Mouse (Mus musculus) hindbrain, embryonic 14.5 days (tissue): Measurements from ENCODE around the gene G3bp2. TPM values are rescaled to one million over a fixed set of nuclear protein-coding genes. Genes with fewer than 3 reads are reported as not detected.
A peak's percentile ranks its signal among the peaks of the same experiment; 100 is the strongest.

Experiments used
- ATAC-seq: fragments of 200-750 bp; cut with Nextera tagmentation; 2 replicates; pipeline ENCODE4 v1.8.0; 2017; ENCODE audit warnings: moderate number of reproducible peaks, mild to moderate bottlenecking, moderate TSS enrichment, moderate library complexity; ENCODE audit not compliant: low FRiP score
- DNase-seq: peaks from one replicate; pipeline ENCODE4 v3.0.0-alpha.2; 2015; ENCODE audit warnings: low spot score
- H3K27ac ChIP-seq: fragments of 300-500 bp; sonication (generic); 2 replicates; pipeline ENCODE4 v1.5.1; 2014; ENCODE audit warnings: mild to moderate bottlenecking, moderate library complexity
- H3K27me3 ChIP-seq: fragments of 300-500 bp; sonication (generic); 2 replicates; pipeline ENCODE4 v1.6.1; 2014; ENCODE audit warnings: mild to moderate bottlenecking, low read length, mixed read lengths; ENCODE audit not compliant: control insufficient read depth, insufficient read depth
- H3K36me3 ChIP-seq: fragments of 300-500 bp; sonication (generic); replicated peaks from 2 replicates; pipeline ENCODE4 v1.6.1; 2014; ENCODE audit not compliant: control insufficient read depth, insufficient read depth
- H3K4me1 ChIP-seq: fragments of 300-500 bp; sonication (generic); replicated peaks from 2 replicates; pipeline ENCODE4 v1.6.1; 2014; ENCODE audit warnings: antibody characterized with exemption, low read length, mixed read lengths; ENCODE audit not compliant: control insufficient read depth, insufficient read depth
- H3K4me2 ChIP-seq: fragments of 300-500 bp; sonication (generic); replicated peaks from 2 replicates; pipeline ENCODE4 v1.6.1; 2014; ENCODE audit warnings: mild to moderate bottlenecking, moderate library complexity
- H3K4me3 ChIP-seq: fragments of 300-500 bp; sonication (generic); replicated peaks from 2 replicates; pipeline ENCODE4 v1.5.1; 2014; ENCODE audit warnings: mild to moderate bottlenecking, low read length
- H3K9ac ChIP-seq: fragments of 300-500 bp; sonication (generic); 2 replicates; pipeline ENCODE4 v1.6.1; 2014
- H3K9me3 ChIP-seq: fragments of 300-500 bp; sonication (generic); 2 replicates; pipeline ENCODE4 v1.6.1; 2016; ENCODE audit warnings: low read length; ENCODE audit not compliant: control insufficient read depth
- WGBS: fragments of 180-500 bp; shearing (Covaris S2); extraction: QIAGEN DNeasy Blood & Tissue Kit; methylation state at CpG from one replicate; pipeline ENCODE4 v1.1.7; 2014; 5-methylcytosine and 5-hydroxymethylcytosine counted together
- polyA plus RNA-seq: library from polyadenylated mRNA; unstranded; fragments of >200 nt; fragmentation: Nextera tagmentation; extraction: Ambion mirVana; gene quantifications from 2 replicates; pipeline ENCODE4 v1.2.1, GENCODE M21; 2014

The G3bp2 gene
- polyA plus RNA-seq, 1 experiment from 2014 or later = 377 TPM

GRCm38 (mm10) chr5:92121636-92122035 is 38.1 kb upstream of the G3bp2 start:
- no peak for DNase-seq
- H3K4me2 ChIP-seq = no peak overlapping the region
- H3K4me1 ChIP-seq = no peaks in the 10 kb centered on the region
- H3K27me3 ChIP-seq = no peaks in the 10 kb centered on the region
- no peak for ATAC-seq
- H3K9ac ChIP-seq = no peak overlapping the region
- H3K4me3 ChIP-seq = no peak overlapping the region
- H3K27ac ChIP-seq = no peak overlapping the region
- WGBS = 83% methylated on average over 4 of the region's 4 CpGs
- peaks cover 4% of the 10 kb centered on the region; the same call in 1 of the 2 replicates for H3K9me3 ChIP-seq
- peaks cover 4% of the 10 kb centered on the region; the same call in 1 of the 2 replicates for H3K36me3 ChIP-seq

DNA sequence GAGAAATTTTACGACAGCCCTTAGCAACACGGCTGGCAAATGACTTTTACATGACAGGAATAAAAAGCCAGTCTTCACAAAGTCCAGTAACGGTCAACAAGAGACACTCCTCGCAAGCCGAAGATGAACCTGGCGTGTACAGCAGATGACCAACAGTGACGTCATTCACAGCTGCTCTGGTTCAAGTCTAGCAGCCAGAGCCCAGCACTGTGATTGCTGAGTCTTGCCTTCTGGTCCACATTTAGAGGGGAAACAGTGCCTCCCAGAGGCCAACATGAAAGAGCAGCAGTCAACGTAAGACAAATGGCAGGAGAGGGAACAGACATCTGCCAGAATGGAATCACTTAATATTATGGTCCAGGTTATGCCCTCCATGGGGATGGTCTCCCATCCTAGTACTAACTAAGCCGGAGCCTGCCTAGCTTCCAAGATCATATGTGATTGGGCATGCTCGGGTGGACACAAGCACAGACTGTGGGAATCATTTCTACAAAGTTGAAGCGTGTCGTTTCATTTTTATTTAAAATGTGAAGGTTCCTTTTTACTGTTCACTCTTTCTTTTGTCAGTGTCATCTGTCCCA is 34.4 kb upstream of the G3bp2 start:
- Histone ChIP-seq H3K4me2 (no peak overlapping the region), H3K27ac (no peak overlapping the region), H3K4me1 (no peaks in the 10 kb centered on the region), H3K36me3 (no peaks in the 10 kb centered on the region), H3K9ac (no peak overlapping the region), H3K9me3 (0 out of 2 replicates have a peak, but pooled peaks cover under 1% of the 10 kb centered on the region), H3K4me3 (no peak overlapping the region), H3K27me3 (no peaks in the 10 kb centered on the region)
- whole genome bisulfite sequencing = 56% methylated on average over 12 of the region's 12 CpGs
- peak; percentile 68 for DNase-seq
- peak; percentile 40; the same call in 1 of the 2 replicates for ATAC-seq

- DNase-seq = no peak
- Histone ChIP-seq H3K9me3 (no peaks in the 10 kb centered on the region), H3K36me3 (no peaks in the 10 kb centered on the region), H3K4me2 (no peak overlapping the region), H3K4me3 (no peak overlapping the region), H3K9ac (no peak overlapping the region), H3K27me3 (no peaks in the 10 kb centered on the region), H3K4me1 (no peaks in the 10 kb centered on the region), H3K27ac (no peak overlapping the region)
- WGBS = 96% methylated on average over 2 of the region's 2 CpGs
- no peak for ATAC-seq
Observed at GRCm38 (mm10) chr5:92114939-92115338, 31.4 kb upstream of the G3bp2 start.

DNA sequence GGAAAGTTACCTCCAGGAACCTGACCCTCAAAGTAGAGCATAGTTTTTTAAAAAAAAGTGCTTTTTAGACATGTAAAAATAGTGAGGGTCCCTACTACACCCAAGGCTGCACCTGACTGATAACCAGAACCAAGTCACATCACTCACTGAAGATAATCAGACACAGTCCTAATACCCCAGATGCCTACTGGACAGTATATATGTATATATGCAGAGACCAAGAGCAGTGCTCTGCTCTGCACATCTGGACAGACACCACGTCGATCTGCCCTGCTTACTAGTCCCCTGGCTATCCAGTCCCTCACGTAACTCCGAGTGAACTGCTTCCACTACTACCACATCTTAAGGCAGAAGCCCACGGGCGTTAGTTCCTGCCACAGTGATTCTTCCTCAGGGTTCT is 30.7 kb upstream of the G3bp2 start:
- H3K27me3 ChIP-seq = no peaks in the 10 kb centered on the region
- H3K4me1 ChIP-seq = no peaks in the 10 kb centered on the region
- ATAC-seq (no peak), DNase-seq (no peak)
- H3K9me3 ChIP-seq = no peaks in the 10 kb centered on the region
- no peaks in the 10 kb centered on the region for H3K36me3 ChIP-seq
- WGBS = 93% methylated on average over 6 of the region's 6 CpGs
- no peak overlapping the region for H3K4me2 ChIP-seq
- H3K9ac ChIP-seq = no peak overlapping the region
- no peak overlapping the region for H3K27ac ChIP-seq
- H3K4me3 ChIP-seq = no peak overlapping the region

DNA sequence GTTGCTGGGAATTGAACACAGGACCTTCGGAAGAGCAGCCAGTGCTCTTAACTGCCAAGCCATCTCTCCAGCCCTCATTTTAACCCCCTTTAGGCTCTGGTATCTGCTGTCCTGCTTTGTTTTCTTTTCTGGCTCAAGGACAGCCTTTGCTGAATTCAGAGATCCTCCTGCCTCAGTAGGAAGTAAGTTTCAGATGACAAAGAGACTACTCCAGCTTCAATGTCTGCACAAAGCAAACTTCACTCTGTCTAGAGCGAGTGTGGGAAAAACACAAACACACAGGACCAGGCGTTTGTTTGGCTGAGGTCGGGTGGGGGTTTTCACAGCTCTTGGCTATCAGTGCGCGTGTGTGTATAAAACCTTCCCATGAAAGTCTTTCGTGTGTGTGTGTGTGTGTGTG is 30.0 kb upstream of the G3bp2 start:
- Histone ChIP-seq H3K4me3 (no peak overlapping the region), H3K4me2 (no peak overlapping the region), H3K27ac (no peak overlapping the region), H3K9ac (no peak overlapping the region), H3K4me1 (no peaks in the 10 kb centered on the region), H3K36me3 (no peaks in the 10 kb centered on the region), H3K9me3 (no peaks in the 10 kb centered on the region), H3K27me3 (no peaks in the 10 kb centered on the region)
- ATAC-seq (no peak), DNase-seq (no peak)
- 88% methylated on average over 7 of the region's 7 CpGs for WGBS

GRCm38 (mm10) chr5:92112585-92112984 is 29.1 kb upstream of the G3bp2 start:
- Histone ChIP-seq H3K27ac (no peak overlapping the region), H3K9ac (0 out of 2 replicates have a peak overlapping the region, but pooled peaks have one; percentile 7)
- no peak for ATAC-seq

GRCm38 (mm10) chr5:92112175-92112574 is 28.7 kb upstream of the G3bp2 start:
- peak overlapping the region; percentile 29 for H3K4me2 ChIP-seq
- H3K36me3 ChIP-seq = no peaks in the 10 kb centered on the region
- H3K27ac ChIP-seq = no peak overlapping the region
- no peak for DNase-seq
- H3K27me3 ChIP-seq = no peaks in the 10 kb centered on the region
- H3K4me1 ChIP-seq = no peaks in the 10 kb centered on the region
- no peak overlapping the region for H3K4me3 ChIP-seq
- ATAC-seq = no peak
- H3K9ac ChIP-seq = no peak overlapping the region
- no peaks in the 10 kb centered on the region for H3K9me3 ChIP-seq
- WGBS = 6% methylated on average over 6 of the region's 6 CpGs

More at GRCm38 (mm10) chr5:92112585-92112984, 29.1 kb upstream of the G3bp2 start:
- WGBS = 2% methylated on average over 10 of the region's 10 CpGs
- H3K4me1 ChIP-seq = no peaks in the 10 kb centered on the region
- no peak overlapping the region for H3K4me3 ChIP-seq
- peak overlapping the region; percentile 29 for H3K4me2 ChIP-seq
- H3K9me3 ChIP-seq = no peaks in the 10 kb centered on the region
- no peaks in the 10 kb centered on the region for H3K27me3 ChIP-seq
- DNase-seq = no peak
- no peaks in the 10 kb centered on the region for H3K36me3 ChIP-seq

DNA sequence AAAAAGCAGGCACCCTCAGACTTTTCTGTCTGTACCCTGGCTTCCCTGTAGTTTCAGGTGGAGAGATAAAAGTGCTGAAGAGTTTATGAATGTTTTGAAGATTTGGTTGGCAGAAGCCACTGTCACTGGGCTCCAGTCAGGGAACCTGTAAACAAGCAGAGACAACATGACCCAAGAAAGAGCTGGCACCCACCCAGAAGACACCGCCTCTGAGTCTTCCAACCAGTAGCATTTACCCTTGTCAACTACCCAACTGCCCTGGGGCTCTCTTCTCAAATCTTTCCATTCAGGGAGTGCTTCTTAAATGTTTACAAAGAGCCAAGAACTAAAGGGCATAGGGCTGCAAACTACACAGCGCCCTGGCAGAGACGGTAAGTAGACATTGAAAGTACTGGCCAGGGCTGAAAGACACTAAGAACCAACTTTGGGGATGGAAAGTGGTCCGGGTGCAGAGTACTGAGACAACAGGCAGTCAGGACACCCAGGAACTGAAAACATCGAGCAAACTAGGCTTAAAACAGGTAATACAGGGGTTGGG is 27.4 kb upstream of the G3bp2 start:
- H3K27me3 ChIP-seq = no peaks in the 10 kb centered on the region
- H3K36me3 ChIP-seq = no peaks in the 10 kb centered on the region
- H3K9ac ChIP-seq = no peak overlapping the region
- H3K27ac ChIP-seq = no peak overlapping the region
- 90% methylated on average over 5 of the region's 5 CpGs for WGBS
- H3K4me2 ChIP-seq = no peak overlapping the region
- ATAC-seq (no peak), DNase-seq (no peak)
- H3K4me3 ChIP-seq = no peak overlapping the region
- no peaks in the 10 kb centered on the region for H3K9me3 ChIP-seq
- H3K4me1 ChIP-seq = no peaks in the 10 kb centered on the region

DNA sequence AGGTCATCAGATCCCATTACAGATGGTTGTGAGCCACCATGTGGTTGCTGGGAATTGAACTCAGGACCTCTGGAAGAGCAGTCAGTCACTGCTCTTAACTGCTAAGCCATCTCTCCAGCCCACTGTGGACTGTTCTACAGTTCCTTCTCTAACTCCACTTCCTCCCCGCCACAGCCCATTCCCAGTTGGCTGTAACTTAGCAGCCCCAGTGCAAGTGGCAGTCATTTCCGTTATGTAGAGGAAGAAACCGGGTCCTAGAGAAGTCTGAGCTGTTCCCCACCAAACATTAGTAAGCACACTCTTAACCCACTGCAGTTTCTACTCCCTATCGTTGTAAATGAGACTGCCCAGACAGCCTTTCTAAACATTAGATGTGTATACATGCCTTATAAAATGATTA is 23.8 kb upstream of the G3bp2 start:
- Histone ChIP-seq H3K4me2 (no peak overlapping the region), H3K9ac (no peak overlapping the region), H3K36me3 (no peaks in the 10 kb centered on the region), H3K9me3 (no peaks in the 10 kb centered on the region), H3K27ac (no peak overlapping the region), H3K4me3 (no peak overlapping the region), H3K4me1 (no peaks in the 10 kb centered on the region), H3K27me3 (no peaks in the 10 kb centered on the region)
- ATAC-seq = no peak
- no peak for DNase-seq
- WGBS = 92% methylated on average over 4 of the region's 4 CpGs
